Mouse (Mus musculus) liver, postnatal 0 days (tissue): Measurements from ENCODE around the gene Plekhg3.

Source experiments
- CTCF ChIP-seq: sonication (generic); IDR thresholded peaks from 2 replicates; pipeline ENCODE4 v1.5.1; 2016; ENCODE audit warnings: antibody characterized with exemption, low read depth
- EP300 ChIP-seq: IDR thresholded peaks from 2 replicates; pipeline ENCODE4 v1.6.1; 2016; ENCODE audit warnings: antibody characterized with exemption, low read depth, mild to moderate bottlenecking

GRCm38 (mm10) chr12:76574815-76575214 is 44.1 kb downstream of the Plekhg3 start:
- no peak for TF ChIP-seq CTCF
- TF ChIP-seq EP300 = no peak
